Mouse (Mus musculus): ENCODE measurements around the gene Agps. TPM values are rescaled to one million over a fixed set of nuclear protein-coding genes. Genes with fewer than 3 reads are reported as not detected.

Agps gene
- 84.6 TPM for polyA plus RNA-seq (2014; fragmentation: Illumina TruSeq; extraction: RNeasy Lipid Tissue Mini Kit (QIAGEN cat#74804); ENCODE audit: low read depth, low replicate concordance)

GRCm38 (mm10) chr2:75831881-75832633 lies at the start of gene Agps:
TSS of gene Agps (plus strand) at chr2:75832177.

GRCm38 (mm10) chr2:75938117-75939063 lies 106.4 kb downstream of the Agps start, which contains the start of gene Ttc30b:
TSS of gene Ttc30b (minus strand) at chr2:75938585.

GRCm38 (mm10) chr2:75977752-75978368 lies 145.9 kb downstream of the Agps start, which contains the start of gene Ttc30a2:
TSS of gene Ttc30a2 (minus strand) at chr2:75978170.

Other genes with a start within 250 kb of the Agps start
- gene Hnrnpa3, start 172.9 kb upstream of the Agps start, polyA plus RNA-seq (2014; fragmentation: Illumina TruSeq; extraction: RNeasy Lipid Tissue Mini Kit (QIAGEN cat#74804); ENCODE audit: low read depth, low replicate concordance): 1,274 TPM
- gene Nfe2l2, start 127.5 kb upstream of the Agps start, polyA plus RNA-seq (2014; fragmentation: Illumina TruSeq; extraction: RNeasy Lipid Tissue Mini Kit (QIAGEN cat#74804); ENCODE audit: low read depth, low replicate concordance): 201 TPM
- gene Ttc30b, start 106.4 kb downstream of the Agps start, polyA plus RNA-seq (2014; fragmentation: Illumina TruSeq; extraction: RNeasy Lipid Tissue Mini Kit (QIAGEN cat#74804); ENCODE audit: low read depth, low replicate concordance): 75.5 TPM
- gene Ttc30a2, start 146.0 kb downstream of the Agps start, polyA plus RNA-seq (2014; fragmentation: Illumina TruSeq; extraction: RNeasy Lipid Tissue Mini Kit (QIAGEN cat#74804); ENCODE audit: low read depth, low replicate concordance): 0.76 TPM
- gene Ttc30a1, start 149.8 kb downstream of the Agps start, polyA plus RNA-seq (2014; fragmentation: Illumina TruSeq; extraction: RNeasy Lipid Tissue Mini Kit (QIAGEN cat#74804); ENCODE audit: low read depth, low replicate concordance): 9.2 TPM